Mouse (Mus musculus) forebrain, embryonic 12.5 days (tissue): ENCODE data around the gene Mustn1. TPM values are rescaled to one million over a fixed set of nuclear protein-coding genes. Genes with fewer than 3 reads are reported as not detected.

Experiments
- ATAC-seq: fragments of 200-750 bp; cut with Nextera tagmentation; 2 replicates; pipeline ENCODE4 v1.8.0; 2017; ENCODE audit warnings: moderate TSS enrichment; ENCODE audit not compliant: low FRiP score
- H3K27ac ChIP-seq: fragments of 300-500 bp; sonication (generic); 2 replicates; pipeline ENCODE4 v1.5.1; 2016; ENCODE audit warnings: mild to moderate bottlenecking
- H3K27me3 ChIP-seq: fragments of 300-500 bp; sonication (generic); 2 replicates; pipeline ENCODE4 v1.6.1; 2016; ENCODE audit warnings: mild to moderate bottlenecking
- H3K36me3 ChIP-seq: fragments of 300-500 bp; sonication (generic); replicated peaks from 2 replicates; pipeline ENCODE4 v1.6.1; 2016; ENCODE audit warnings: mild to moderate bottlenecking
- H3K4me1 ChIP-seq: fragments of 300-500 bp; sonication (generic); 2 replicates; pipeline ENCODE4 v1.6.1; 2016
- H3K4me2 ChIP-seq: fragments of 300-500 bp; sonication (generic); 2 replicates; pipeline ENCODE4 v1.6.1; 2016; ENCODE audit warnings: mild to moderate bottlenecking, moderate library complexity
- H3K4me3 ChIP-seq: fragments of 300-500 bp; sonication (generic); replicated peaks from 2 replicates; pipeline ENCODE4 v1.5.1; 2016; ENCODE audit warnings: mild to moderate bottlenecking
- H3K9ac ChIP-seq: fragments of 300-500 bp; sonication (generic); 2 replicates; pipeline ENCODE4 v1.6.1; 2016; ENCODE audit warnings: mild to moderate bottlenecking
- H3K9me3 ChIP-seq: fragments of 300-500 bp; sonication (generic); 2 replicates; pipeline ENCODE4 v1.6.1; 2016
- WGBS: fragments of 180-500 bp; shearing (Covaris S2); methylation state at CpG from one replicate; pipeline ENCODE4 v1.1.7; 2016; 5-methylcytosine and 5-hydroxymethylcytosine counted together
- polyA plus RNA-seq: library from polyadenylated mRNA; unstranded; fragments of >200 nt; fragmentation: Nextera tagmentation; extraction: Ambion mirVana; gene quantifications from 2 replicates; pipeline ENCODE4 v1.2.1, GENCODE M21; 2016

The Mustn1 gene
- polyA plus RNA-seq, 1 experiment from 2014 or later: 0.15 TPM

DNA sequence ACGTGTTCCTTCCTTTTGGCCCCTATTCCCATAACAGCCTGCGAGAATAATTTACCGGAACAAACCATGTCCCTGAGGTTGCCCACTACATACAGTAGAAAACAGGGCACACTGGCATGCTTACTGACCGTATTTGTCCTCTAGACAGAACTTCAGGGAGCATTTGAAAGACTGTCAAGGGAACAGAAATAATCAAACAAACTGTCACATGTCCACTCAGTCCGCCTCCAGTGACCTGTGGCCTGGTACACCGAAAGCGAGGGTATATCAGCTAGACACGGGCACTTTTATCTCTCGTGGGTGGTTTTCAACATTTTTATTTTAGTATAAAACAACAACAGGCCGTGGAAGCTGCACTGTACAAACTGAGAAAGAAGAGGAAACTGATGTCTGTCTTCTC, 10.2 kb upstream of the Mustn1 start:
- H3K36me3 ChIP-seq: peaks cover 33% of the 10 kb centered on the region
- H3K27ac ChIP-seq: no peak overlapping the region
- H3K9me3 ChIP-seq: no peaks in the 10 kb centered on the region
- H3K27me3 ChIP-seq: no peaks in the 10 kb centered on the region
- WGBS: 94% methylated on average over 10 of the region's 10 CpGs
- no peak overlapping the region for H3K4me2 ChIP-seq
- H3K4me1 ChIP-seq: no peaks in the 10 kb centered on the region; the same call in 1 of the 2 replicates
- ATAC-seq: no peak
- no peak overlapping the region for H3K9ac ChIP-seq
- no peak overlapping the region for H3K4me3 ChIP-seq

GRCm38 (mm10) chr14:30869391-30869801, 9.6 kb upstream of the Mustn1 start:
- Histone ChIP-seq H3K36me3 (peaks cover 34% of the 10 kb centered on the region), H3K27ac (no peak overlapping the region), H3K27me3 (no peaks in the 10 kb centered on the region), H3K9ac (no peak overlapping the region), H3K9me3 (no peaks in the 10 kb centered on the region), H3K4me1 (no peaks in the 10 kb centered on the region; the same call in 1 of the 2 replicates), H3K4me3 (no peak overlapping the region), H3K4me2 (no peak overlapping the region)
- no peak for ATAC-seq
- 86% methylated on average over 8 of the region's 8 CpGs for WGBS

DNA sequence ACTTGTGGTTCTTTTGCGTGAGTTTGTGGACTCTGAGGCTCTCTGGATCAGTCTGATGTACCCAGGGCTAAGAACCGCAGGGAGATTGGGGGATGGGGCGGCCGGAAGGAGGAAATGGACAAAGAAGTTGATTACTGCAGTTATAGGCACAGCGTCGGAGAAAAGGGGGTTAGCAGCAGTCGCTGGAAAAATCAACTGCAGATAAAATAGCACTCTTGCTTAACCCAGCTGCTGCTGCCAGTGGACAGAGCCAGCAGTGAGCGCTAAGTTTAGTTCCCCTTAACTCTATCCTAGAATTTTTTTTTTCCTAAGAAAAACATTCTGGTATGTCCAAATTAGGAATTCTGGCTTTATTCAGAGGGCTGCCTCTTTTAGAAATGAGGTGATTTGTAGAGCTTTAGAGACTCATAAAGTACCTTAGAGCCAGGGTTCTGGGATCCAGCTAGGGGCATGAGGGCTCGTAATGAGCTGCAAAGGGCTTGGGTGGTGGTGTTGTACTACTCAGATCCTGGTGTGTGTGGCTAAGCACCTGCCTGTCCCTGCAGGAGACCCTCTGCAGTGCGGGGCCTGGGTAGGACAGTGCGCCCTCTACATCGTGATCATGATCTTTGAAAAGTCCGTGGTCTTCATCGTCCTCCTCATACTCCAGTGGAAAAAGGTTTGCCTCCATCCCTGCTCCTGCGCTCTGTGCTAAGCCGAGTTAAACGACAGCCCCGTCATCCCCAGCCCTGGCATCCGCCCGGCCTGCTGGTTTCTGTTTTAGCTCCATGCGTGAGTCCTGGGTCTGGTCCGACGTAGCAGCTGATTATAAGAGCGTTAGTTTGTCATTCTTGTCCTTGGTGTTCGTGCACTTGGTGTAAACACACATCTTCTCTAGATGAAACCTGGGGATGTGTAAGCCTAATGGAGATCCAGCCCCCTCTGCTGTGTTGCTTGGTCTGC, 8.5 kb upstream of the Mustn1 start:
- peaks cover 26% of the 10 kb centered on the region for H3K36me3 ChIP-seq
- ATAC-seq: no peak
- no peaks in the 10 kb centered on the region for H3K9me3 ChIP-seq
- H3K27ac ChIP-seq: no peak overlapping the region
- no peak overlapping the region for H3K4me2 ChIP-seq
- H3K9ac ChIP-seq: no peak overlapping the region
- WGBS: 89% methylated on average over 25 of the region's 25 CpGs
- H3K4me3 ChIP-seq: no peak overlapping the region
- H3K4me1 ChIP-seq: no peaks in the 10 kb centered on the region; the same call in 1 of the 2 replicates
- H3K27me3 ChIP-seq: no peaks in the 10 kb centered on the region

GRCm38 (mm10) chr14:30874095-30874700, 4.8 kb upstream of the Mustn1 start:
- Histone ChIP-seq H3K4me1 (no peaks in the 10 kb centered on the region; the same call in 1 of the 2 replicates), H3K4me3 (no peak overlapping the region), H3K36me3 (peaks cover 21% of the 10 kb centered on the region), H3K4me2 (no peak overlapping the region), H3K27me3 (no peaks in the 10 kb centered on the region), H3K9ac (no peak overlapping the region), H3K9me3 (no peaks in the 10 kb centered on the region), H3K27ac (no peak overlapping the region)
- 83% methylated on average over 18 of the region's 18 CpGs for WGBS
- ATAC-seq: no peak

DNA sequence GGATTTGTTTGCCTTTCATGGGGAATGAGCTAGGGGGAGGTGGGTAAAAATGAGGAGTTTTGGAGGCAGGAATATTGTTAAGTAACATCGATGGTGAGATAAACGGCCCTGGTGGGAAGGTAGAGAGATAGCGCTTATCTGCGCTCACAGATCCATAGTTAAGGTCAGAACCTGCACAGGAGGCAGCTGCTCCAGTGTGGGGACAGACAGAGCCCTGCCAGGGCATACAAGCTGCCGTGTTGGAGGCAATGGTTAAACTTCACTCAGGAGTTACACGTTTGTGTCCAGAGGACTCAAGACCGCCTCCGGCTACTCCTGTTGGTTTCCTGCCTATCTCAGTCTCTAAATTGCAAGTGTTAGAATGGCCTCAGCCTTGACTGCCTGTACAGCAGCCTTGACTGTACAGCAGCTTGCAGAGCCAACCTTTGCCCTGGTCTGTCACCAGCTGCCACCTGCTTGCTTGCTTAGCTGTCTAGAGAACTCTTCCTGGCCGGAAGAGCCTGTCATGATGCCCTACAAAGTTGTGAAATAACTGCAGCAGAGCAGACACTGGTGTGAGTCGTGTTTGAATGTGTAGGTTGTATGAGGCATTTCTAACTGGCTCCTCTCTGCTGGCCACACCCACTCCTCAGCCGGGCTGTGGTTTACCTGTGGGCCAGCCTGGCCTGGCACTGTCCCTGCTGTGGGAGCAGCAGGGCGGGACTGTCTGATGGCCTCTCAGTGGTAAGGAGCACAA, 3.7 kb upstream of the Mustn1 start:
- no peaks in the 10 kb centered on the region for H3K9me3 ChIP-seq
- H3K36me3 ChIP-seq: peaks cover 25% of the 10 kb centered on the region
- WGBS: 91% methylated on average over 12 of the region's 12 CpGs
- no peak overlapping the region for H3K4me3 ChIP-seq
- H3K4me1 ChIP-seq: no peaks in the 10 kb centered on the region; the same call in 1 of the 2 replicates
- H3K4me2 ChIP-seq: no peak overlapping the region
- no peaks in the 10 kb centered on the region for H3K27me3 ChIP-seq
- H3K27ac ChIP-seq: no peak overlapping the region
- no peak overlapping the region for H3K9ac ChIP-seq
- no peak for ATAC-seq

DNA sequence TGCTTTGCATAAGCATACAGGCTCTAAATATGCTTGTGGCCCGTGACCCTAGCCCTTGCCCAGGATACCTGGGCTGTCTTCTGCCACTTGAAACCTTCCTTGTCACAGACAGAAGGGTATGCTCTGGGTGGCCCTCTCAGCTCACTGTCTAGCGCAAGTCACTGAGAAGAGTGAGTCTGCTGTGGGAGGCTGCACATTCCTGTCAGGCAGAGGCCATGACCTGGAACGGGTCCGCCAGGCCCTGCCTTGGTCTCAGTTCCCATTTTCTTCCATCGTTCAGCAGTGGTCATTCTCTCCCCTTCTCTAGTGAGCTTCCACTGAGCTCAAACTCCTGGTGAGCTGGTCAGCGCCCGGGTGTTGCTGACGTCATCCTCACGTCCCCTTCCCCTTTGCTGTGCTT, 3.0 kb upstream of the Mustn1 start:
- Histone ChIP-seq H3K9me3 (no peaks in the 10 kb centered on the region), H3K4me2 (no peak overlapping the region), H3K9ac (no peak overlapping the region), H3K4me1 (no peaks in the 10 kb centered on the region; the same call in 1 of the 2 replicates), H3K36me3 (peaks cover 25% of the 10 kb centered on the region), H3K27me3 (no peaks in the 10 kb centered on the region), H3K4me3 (no peak overlapping the region), H3K27ac (no peak overlapping the region)
- ATAC-seq: no peak
- 89% methylated on average over 9 of the region's 9 CpGs for WGBS

GRCm38 (mm10) chr14:30876451-30876850, 2.5 kb upstream of the Mustn1 start:
- Histone ChIP-seq H3K27me3 (no peaks in the 10 kb centered on the region), H3K36me3 (peaks cover 25% of the 10 kb centered on the region), H3K9ac (no peak overlapping the region), H3K4me2 (no peak overlapping the region), H3K27ac (no peak overlapping the region), H3K4me3 (no peak overlapping the region), H3K9me3 (no peaks in the 10 kb centered on the region), H3K4me1 (no peaks in the 10 kb centered on the region; the same call in 1 of the 2 replicates)
- no peak for ATAC-seq
- 88% methylated on average over 10 of the region's 10 CpGs for WGBS

- Histone ChIP-seq H3K9ac (no peak overlapping the region), H3K9me3 (no peaks in the 10 kb centered on the region), H3K36me3 (peaks cover 19% of the 10 kb centered on the region), H3K4me2 (no peak overlapping the region), H3K4me3 (no peak overlapping the region), H3K27me3 (no peaks in the 10 kb centered on the region), H3K4me1 (no peaks in the 10 kb centered on the region; the same call in 1 of the 2 replicates), H3K27ac (no peak overlapping the region)
- ATAC-seq: no peak
- 90% methylated on average over 3 of the region's 3 CpGs for WGBS
Observed at GRCm38 (mm10) chr14:30877827-30878226, 1.2 kb upstream of the Mustn1 start.

DNA sequence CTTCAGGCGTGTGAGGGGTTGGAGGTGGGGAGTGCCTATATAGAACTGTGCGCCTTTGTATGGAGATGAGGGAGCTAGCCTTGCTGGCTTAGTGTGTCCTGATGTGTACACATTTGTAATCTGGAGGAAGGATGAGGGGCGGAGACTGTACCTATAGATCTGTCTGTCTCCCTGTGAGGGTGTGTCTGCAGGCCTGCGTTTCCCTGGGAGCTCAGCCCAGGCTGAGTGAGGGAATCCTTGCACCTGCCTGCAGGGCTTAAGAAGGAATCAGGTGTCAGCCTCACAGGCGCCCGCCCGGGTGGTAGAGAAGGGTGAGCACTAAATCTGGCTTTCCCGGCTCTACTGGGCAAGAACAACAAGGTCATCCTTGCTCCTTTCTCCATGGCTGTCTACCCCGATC, 794 bp downstream of the Mustn1 start:
- 66% methylated on average over 9 of the region's 9 CpGs for WGBS
- Histone ChIP-seq H3K9ac (no peak overlapping the region), H3K4me2 (no peak overlapping the region), H3K9me3 (no peaks in the 10 kb centered on the region), H3K36me3 (peaks cover 8% of the 10 kb centered on the region), H3K27ac (no peak overlapping the region), H3K4me3 (no peak overlapping the region), H3K27me3 (no peaks in the 10 kb centered on the region), H3K4me1 (no peaks in the 10 kb centered on the region)
- ATAC-seq: no peak

GRCm38 (mm10) chr14:30880251-30880650, 1.3 kb downstream of the Mustn1 start:
- Histone ChIP-seq H3K4me3 (no peak overlapping the region), H3K4me2 (no peak overlapping the region), H3K27ac (no peak overlapping the region), H3K4me1 (no peaks in the 10 kb centered on the region), H3K27me3 (no peaks in the 10 kb centered on the region), H3K9me3 (no peaks in the 10 kb centered on the region), H3K36me3 (peaks cover 8% of the 10 kb centered on the region), H3K9ac (no peak overlapping the region)
- WGBS: 78% methylated on average over 8 of the region's 8 CpGs
- no peak for ATAC-seq

- Histone ChIP-seq H3K4me1 (no peaks in the 10 kb centered on the region), H3K9me3 (no peaks in the 10 kb centered on the region), H3K27me3 (no peaks in the 10 kb centered on the region), H3K36me3 (peaks cover 8% of the 10 kb centered on the region; the same call in 1 of the 2 replicates), H3K9ac (no peak overlapping the region), H3K27ac (no peak overlapping the region), H3K4me2 (no peak overlapping the region), H3K4me3 (no peak overlapping the region)
- 85% methylated on average over 17 of the region's 17 CpGs for WGBS
- no peak for ATAC-seq
Observed at GRCm38 (mm10) chr14:30880811-30881717, 2.1 kb downstream of the Mustn1 start.
